Mouse (Mus musculus): ENCODE measurements around the gene Hoxa4.

DNA sequence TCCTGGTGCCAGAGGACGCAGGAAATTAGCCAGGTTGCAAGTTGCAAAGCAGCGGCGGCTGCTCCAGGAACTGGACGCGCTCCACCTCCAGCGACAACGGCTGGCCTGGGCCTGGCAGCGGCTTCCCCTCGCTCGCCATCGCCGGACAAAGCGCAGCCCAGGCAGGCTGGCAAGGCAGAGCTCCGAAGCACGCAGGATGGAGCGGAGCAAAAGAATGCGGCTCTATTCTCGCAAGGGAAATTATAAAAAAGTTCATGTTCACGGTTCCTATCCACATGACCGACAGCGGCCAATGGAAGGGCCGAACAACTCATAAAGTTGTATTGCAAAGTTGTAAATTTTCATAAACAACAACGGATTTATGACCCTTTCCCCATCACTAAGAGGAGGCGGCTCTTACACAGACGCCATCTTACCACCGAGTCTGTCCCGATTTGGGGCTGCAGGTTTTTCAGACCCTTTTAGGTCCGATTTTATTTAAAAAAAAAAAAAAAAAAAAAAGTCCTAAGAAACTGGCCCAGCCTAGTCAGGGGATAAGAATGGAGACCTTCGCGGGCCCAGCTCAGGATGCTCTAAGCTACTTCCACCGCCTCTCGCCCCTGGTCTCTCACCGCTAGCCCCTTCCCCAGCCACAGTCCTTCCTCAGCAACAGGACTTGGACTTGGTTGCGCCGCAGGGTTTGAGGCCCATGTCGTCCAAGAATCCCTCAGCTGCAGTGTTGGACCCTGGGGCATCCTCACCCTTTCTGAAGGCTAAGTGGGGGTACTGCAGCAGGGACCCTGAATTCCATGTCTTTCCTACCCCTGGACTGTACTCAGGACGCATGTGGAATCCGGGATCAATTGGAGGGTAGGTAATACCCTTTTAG lies 21.8 kb upstream of the Hoxa4 start, which contains the start of the genes Hoxa3 and Gm28308:
- TF ChIP-seq GATA1 (IDR thresholded peaks at IDR 0.05; ENCODE audit: borderline replicate concordance, low read length) (no peak), FLI1 (IDR thresholded peaks at IDR 0.05; ENCODE audit: low read length) (no peak)
